Mouse (Mus musculus) lung, adult 2 months (tissue): ENCODE results near the gene Gm36028. TPM values are rescaled to one million over a fixed set of nuclear protein-coding genes. Genes with fewer than 3 reads are reported as not detected.

Source experiments
- DNase-seq: peaks from one replicate; pipeline ENCODE4 v3.0.0; 2022
- H3K4me1 ChIP-seq: fragments of 200-500 bp; 2 replicates; pipeline ENCODE4 v1.6.1; 2011; ENCODE audit warnings: low read length; ENCODE audit not compliant: control insufficient read depth, insufficient read depth
- H3K4me3 ChIP-seq: fragments of 200-500 bp; replicated peaks from 2 replicates; pipeline ENCODE3; 2011; ENCODE audit warnings: low read depth, mild to moderate bottlenecking, control low read depth, low read length; ENCODE audit errors: extremely low read depth
- CTCF ChIP-seq: fragments of 200-500 bp; IDR thresholded peaks from 2 replicates; pipeline ENCODE4 v1.5.1; 2011; ENCODE audit warnings: mild to moderate bottlenecking, low read length, control low read depth; ENCODE audit not compliant: insufficient read depth
- POLR2A ChIP-seq: fragments of 200-500 bp; IDR thresholded peaks from 2 replicates; pipeline ENCODE4 v1.6.1; 2011; ENCODE audit warnings: low read depth, mild to moderate bottlenecking, control low read depth, low read length, borderline replicate concordance; ENCODE audit errors: extremely low read depth
- WGBS: fragments of 180-500 bp; shearing (Covaris S2); methylation state at CpG from one replicate; pipeline ENCODE4 v1.1.7; 2018; 5-methylcytosine and 5-hydroxymethylcytosine counted together
- polyA plus RNA-seq: library from polyadenylated mRNA; depleted of rRNA; stranded (reverse); fragments of >200 nt; gene quantifications from 2 replicates; pipeline ENCODE4 v1.2.3, GENCODE M21; 2012

Gene Gm36028
- polyA plus RNA-seq, 1 experiment: 0.38 TPM

DNA sequence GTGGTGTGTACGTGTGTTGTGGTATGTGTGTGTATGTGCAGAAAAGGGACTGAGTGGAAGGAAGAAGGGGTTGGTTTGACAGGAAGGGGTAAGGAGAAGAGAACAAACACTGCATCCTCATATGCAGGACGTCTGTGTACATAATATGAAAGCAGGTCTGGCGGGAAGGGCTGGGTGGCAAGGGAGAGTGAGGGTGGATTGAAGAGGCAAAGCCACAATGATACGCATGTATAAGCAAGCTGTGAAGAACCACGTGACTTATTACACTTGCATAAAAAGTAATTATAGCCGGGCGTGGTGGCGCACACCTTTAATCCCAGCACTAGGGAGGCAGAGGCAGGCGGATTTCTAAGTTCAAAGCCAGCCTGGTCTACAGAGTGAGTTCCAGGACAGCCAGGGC lies 4.9 kb upstream of the Gm36028 start:
- no peak for TF ChIP-seq POLR2A
- TF ChIP-seq CTCF: no peak
- H3K4me1 ChIP-seq: peaks cover 8% of the 10 kb centered on the region; the same call in 1 of the 2 replicates
- WGBS: 67% methylated on average over 9 of the region's 9 CpGs
- DNase-seq: no peak
- H3K4me3 ChIP-seq: no peak overlapping the region

DNA sequence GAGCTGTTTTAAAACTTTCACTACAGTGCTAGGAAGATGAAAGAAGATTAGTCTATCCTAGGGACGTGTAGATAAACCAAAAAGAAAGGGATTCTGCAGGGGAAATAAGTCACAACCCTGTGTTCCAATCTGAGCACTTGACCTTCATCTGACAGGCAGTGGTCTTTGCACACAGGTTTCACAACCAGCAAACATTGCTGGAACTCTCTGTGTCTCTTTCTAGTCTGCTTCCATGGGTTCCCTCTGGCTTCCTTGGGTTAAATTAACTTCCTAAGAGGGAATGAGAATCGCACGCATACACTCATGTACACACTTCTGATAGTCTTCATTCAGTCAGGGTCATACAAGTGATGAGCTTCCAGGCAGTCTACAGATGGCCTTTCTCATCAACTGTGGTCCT lies 2.9 kb upstream of the Gm36028 start:
- DNase-seq: no peak
- TF ChIP-seq CTCF: no peak
- TF ChIP-seq POLR2A: no peak
- Histone ChIP-seq H3K4me3 (no peak overlapping the region), H3K4me1 (no peaks in the 10 kb centered on the region)
- 80% methylated on average over 3 of the region's 3 CpGs for WGBS

DNA sequence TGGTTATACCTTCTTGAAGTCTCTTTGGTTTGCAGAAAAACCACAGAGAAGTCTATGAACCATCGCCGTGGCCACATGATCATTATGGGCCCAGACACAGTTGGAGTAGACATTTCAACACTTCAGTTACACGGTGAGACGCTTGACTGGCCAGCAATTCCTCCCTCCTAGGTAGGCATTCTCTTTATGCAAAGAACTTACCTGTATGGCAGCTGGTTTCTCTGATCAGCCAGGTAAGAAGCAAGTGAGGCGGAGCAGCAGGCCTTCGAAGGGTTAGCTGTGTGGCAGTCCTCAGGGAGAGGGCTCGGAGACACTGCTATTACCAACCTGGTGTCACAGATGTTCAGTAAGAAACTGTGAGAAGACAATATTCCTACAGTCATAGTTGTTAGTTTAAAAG lies 733 bp downstream of the Gm36028 start:
- DNase-seq: no peak
- TF ChIP-seq CTCF (no peak), POLR2A (no peak)
- no peak overlapping the region for H3K4me3 ChIP-seq
- H3K4me1 ChIP-seq: no peaks in the 10 kb centered on the region; the same call in 1 of the 2 replicates
- WGBS: 81% methylated on average over 7 of the region's 7 CpGs

DNA sequence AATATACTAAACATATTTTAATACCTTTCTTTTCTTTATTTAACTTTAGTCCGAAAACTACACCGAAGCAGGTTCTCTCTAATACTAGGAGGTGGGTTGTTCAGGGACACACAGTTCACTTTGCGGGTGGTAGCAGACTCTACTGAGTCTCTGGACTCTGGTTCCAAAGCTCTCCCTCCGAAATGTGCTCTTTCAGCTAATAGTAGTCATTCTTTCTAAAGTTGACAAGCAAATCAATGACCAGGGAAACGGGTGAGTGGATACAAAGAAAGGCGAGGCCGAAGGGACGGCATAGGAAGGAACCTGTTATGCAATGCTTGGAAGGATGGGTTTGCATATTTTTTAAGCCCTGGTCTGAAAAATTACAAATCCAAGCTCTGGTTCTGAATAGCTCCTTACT lies 3.5 kb downstream of the Gm36028 start:
- Histone ChIP-seq H3K4me1 (no peaks in the 10 kb centered on the region; the same call in 1 of the 2 replicates), H3K4me3 (no peak overlapping the region)
- no peak for TF ChIP-seq POLR2A
- no peak for TF ChIP-seq CTCF
- 72% methylated on average over 8 of the region's 8 CpGs for WGBS
- DNase-seq: no peak

DNA sequence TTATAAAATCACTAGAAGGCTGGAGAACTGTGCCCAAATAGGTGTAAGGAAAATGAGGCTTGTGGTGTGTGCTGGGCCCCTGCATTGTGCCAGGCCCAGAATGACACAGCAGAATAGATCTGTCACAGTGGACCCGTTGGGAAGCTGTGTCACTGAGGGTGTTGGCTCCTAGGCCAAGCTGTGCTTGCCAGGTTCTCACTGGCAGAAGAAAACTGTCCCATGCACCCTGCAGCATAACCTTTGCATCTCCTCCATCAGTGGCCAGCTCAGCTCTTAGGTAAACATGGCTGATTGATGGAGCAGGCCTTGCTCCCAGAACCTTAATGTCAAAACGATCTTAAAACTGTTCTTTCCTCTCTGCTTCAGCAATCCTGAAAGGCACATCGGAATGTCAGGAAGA lies 4.6 kb downstream of the Gm36028 start:
- no peak for TF ChIP-seq POLR2A
- WGBS: 33% methylated on average over 3 of the region's 3 CpGs
- no peak for DNase-seq
- no peak overlapping the region for H3K4me3 ChIP-seq
- peaks cover 2% of the 10 kb centered on the region for H3K4me1 ChIP-seq

DNA sequence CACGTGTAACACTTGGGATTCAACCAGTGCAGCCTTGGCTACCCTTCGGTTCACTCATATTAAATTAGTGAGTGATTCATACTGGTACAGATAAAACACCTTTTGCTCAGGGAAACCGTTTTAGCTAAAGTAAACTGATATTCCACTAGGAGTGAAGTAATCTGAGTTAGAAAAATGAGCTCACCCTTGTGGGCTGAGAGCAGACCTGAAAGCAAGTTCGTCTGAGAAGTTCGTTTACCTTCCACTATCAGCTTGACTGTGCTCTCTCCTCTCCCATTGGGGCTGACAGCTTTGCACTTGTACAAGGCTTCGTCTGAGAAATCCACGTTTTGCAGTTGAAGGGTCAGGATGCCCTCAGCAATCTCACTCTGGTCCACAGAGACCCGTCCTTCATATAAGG lies 5.4 kb downstream of the Gm36028 start:
- DNase-seq: no peak
- 75% methylated on average over 8 of the region's 8 CpGs for WGBS
- TF ChIP-seq POLR2A (no peak), CTCF (no peak)
- H3K4me3 ChIP-seq: no peak overlapping the region
- H3K4me1 ChIP-seq: peaks cover 2% of the 10 kb centered on the region

DNA sequence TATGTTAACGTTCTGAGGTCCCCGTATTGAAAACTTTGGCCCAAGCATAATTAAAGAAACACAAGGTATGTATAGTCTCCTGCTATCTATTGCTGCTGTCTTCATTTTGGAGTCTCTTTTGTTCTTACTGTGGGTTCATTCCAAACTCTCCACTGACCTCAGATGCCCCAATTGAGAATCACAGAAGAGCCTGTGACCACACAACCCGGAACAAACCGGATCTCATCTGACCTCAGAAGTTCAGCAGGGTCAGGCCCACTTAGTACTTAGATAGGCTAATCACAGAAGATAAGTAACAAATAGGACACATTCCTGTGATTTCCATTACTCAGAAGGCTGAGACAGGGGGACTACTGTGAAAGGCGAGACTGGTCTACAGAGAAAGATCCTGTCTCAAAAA lies 6.4 kb downstream of the Gm36028 start:
- DNase-seq: no peak
- Histone ChIP-seq H3K4me3 (no peak overlapping the region), H3K4me1 (peaks cover 2% of the 10 kb centered on the region)
- TF ChIP-seq CTCF: no peak
- TF ChIP-seq POLR2A: no peak
- 39% methylated on average over 5 of the region's 5 CpGs for WGBS

DNA sequence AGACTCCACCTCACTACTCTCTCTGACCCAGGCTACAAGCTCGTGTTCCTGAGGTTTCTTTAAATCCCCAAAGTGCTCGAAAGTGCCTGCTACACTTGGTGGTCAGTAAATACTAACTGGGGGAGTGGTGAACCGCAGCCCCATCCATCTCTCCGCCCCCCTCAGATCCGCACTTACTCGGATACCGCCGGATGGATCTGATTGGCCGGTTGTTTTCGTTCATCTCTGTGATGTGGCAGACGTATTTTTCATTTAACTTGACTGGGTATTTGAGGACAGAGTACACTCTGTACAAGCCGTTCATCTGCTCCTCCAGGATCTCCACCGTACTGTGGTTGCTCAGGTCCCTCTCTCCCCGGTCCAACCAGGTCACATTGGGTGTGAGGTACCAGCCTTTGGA lies 6.9 kb downstream of the Gm36028 start:
- TF ChIP-seq CTCF (no peak), POLR2A (no peak)
- no peak for DNase-seq
- Histone ChIP-seq H3K4me3 (no peak overlapping the region), H3K4me1 (peaks cover 2% of the 10 kb centered on the region)
- 59% methylated on average over 14 of the region's 14 CpGs for WGBS

DNA sequence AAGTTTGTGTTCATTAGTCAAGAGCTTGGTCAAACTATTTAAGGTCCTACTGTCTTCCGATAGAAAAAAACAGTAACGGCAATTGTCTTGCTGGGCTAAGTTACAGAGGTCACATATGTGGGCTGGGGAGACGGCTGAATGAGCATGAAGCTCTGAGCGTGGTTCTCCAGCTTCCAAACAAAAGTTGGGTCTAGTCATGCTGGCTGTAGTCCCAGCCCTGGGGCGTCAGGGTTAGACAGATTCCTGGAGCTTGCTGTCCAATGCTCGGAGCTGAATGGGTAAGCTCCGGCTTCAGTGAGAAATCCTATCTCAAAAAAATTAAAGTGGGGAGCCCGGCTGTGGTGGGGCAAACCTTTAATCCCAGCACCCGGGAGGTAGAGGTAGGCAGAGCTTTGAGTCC lies 7.7 kb downstream of the Gm36028 start:
- Histone ChIP-seq H3K4me1 (peaks cover 2% of the 10 kb centered on the region), H3K4me3 (no peak overlapping the region)
- 46% methylated on average over 9 of the region's 9 CpGs for WGBS
- DNase-seq: no peak
- no peak for TF ChIP-seq POLR2A
- no peak for TF ChIP-seq CTCF

DNA sequence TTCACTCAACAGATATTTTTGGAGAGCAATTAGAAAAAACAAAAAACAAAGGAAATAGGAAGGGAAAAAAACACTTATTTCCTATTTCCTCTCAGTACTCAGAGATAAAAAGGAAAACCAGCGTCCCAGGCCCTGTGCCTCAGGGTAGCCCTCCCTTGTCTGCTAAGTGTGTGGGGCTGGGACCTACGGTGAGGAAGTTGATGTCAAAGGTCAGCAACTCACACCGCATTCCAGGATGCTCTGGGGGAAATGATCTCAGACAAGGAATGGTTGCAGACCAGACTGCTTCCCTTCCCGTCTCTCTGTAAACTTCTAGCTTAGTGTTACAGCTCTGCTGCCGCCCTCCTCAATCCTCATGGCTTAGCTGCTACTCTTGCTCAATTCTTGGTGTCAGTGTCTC lies 9.6 kb downstream of the Gm36028 start:
- WGBS: 38% methylated on average over 5 of the region's 5 CpGs
- no peak for DNase-seq
- TF ChIP-seq POLR2A (no peak), CTCF (no peak)
- Histone ChIP-seq H3K4me3 (no peak overlapping the region), H3K4me1 (peaks cover 5% of the 10 kb centered on the region)
